Mouse (Mus musculus) bone marrow, adult 2 months (tissue): ENCODE measurements around the gene Syngr1. TPM values are rescaled to one million over a fixed set of nuclear protein-coding genes. Genes with fewer than 3 reads are reported as not detected.

ENCODE experiments used
- H3K27ac ChIP-seq: fragments of 200-500 bp; 2 replicates; pipeline ENCODE4 v1.5.1; 2012; ENCODE audit warnings: low read depth, mild to moderate bottlenecking, control low read depth, inconsistent platforms, low read length; ENCODE audit not compliant: control insufficient read depth, poor library complexity, insufficient read depth
- H3K4me1 ChIP-seq: fragments of 200-500 bp; 2 replicates; pipeline ENCODE4 v1.6.1; 2011; ENCODE audit warnings: low read length; ENCODE audit not compliant: control insufficient read depth, insufficient read depth
- H3K4me3 ChIP-seq: fragments of 200-500 bp; replicated peaks from 2 replicates; pipeline ENCODE3; 2011; ENCODE audit warnings: mild to moderate bottlenecking, low read depth, low read length, control low read depth; ENCODE audit not compliant: control insufficient read depth
- CTCF ChIP-seq: fragments of 200-500 bp; IDR thresholded peaks from 2 replicates; pipeline ENCODE4 v1.5.1; 2011; ENCODE audit warnings: low read length, control low read depth; ENCODE audit not compliant: control insufficient read depth, insufficient read depth
- POLR2A ChIP-seq: fragments of 200-500 bp; IDR thresholded peaks from 2 replicates; pipeline ENCODE4 v1.6.1; 2011; ENCODE audit warnings: low read depth, mild to moderate bottlenecking, control low read depth, low read length, borderline replicate concordance; ENCODE audit not compliant: control insufficient read depth
- whole genome bisulfite sequencing: fragments of 180-500 bp; shearing (Covaris S2); methylation state at CpG from one replicate; pipeline ENCODE4 v1.1.7; 2018; 5-methylcytosine and 5-hydroxymethylcytosine counted together
- polyA plus RNA-seq: library from polyadenylated mRNA; stranded (reverse); fragments of >200 nt; gene quantifications from 2 replicates; pipeline ENCODE4 v1.2.4, GENCODE M21; 2011; ENCODE audit warnings: low replicate concordance; ENCODE audit not compliant: missing spikeins, insufficient read depth, insufficient read length

Syngr1 gene
- polyA plus RNA-seq, 1 experiment, result 13.4 TPM

- H3K4me1 ChIP-seq, result no peaks in the 10 kb centered on the region; the same call in 1 of the 2 replicates
- no peak overlapping the region for H3K27ac ChIP-seq
- WGBS, result 31% methylated on average over 9 of the region's 9 CpGs
- TF ChIP-seq CTCF (no peak), POLR2A (no peak)
- no peak overlapping the region for H3K4me3 ChIP-seq
These were observed 39.4 kb upstream of the Syngr1 start for GRCm38 (mm10) chr15:80051782-80052181.

GRCm38 (mm10) chr15:80053381-80054033, 37.6 kb upstream of the Syngr1 start:
- 71% methylated on average over 8 of the region's 8 CpGs for WGBS
- Histone ChIP-seq H3K4me3 (no peak overlapping the region), H3K27ac (no peak overlapping the region), H3K4me1 (no peaks in the 10 kb centered on the region; the same call in 1 of the 2 replicates)
- TF ChIP-seq POLR2A (no peak), CTCF (no peak)

- no peaks in the 10 kb centered on the region; the same call in 1 of the 2 replicates for H3K4me1 ChIP-seq
- no peak overlapping the region for H3K27ac ChIP-seq
- WGBS, result 71% methylated on average over 7 of the region's 7 CpGs
- H3K4me3 ChIP-seq, result no peak overlapping the region
- no peak for TF ChIP-seq CTCF
- no peak for TF ChIP-seq POLR2A
These were observed 37.0 kb upstream of the Syngr1 start for GRCm38 (mm10) chr15:80054034-80054710.

- TF ChIP-seq CTCF (no peak), POLR2A (no peak)
- Histone ChIP-seq H3K4me1 (no peaks in the 10 kb centered on the region; the same call in 1 of the 2 replicates), H3K4me3 (no peak overlapping the region), H3K27ac (no peak overlapping the region)
- 77% methylated on average over 7 of the region's 7 CpGs for WGBS
These were observed 33.0 kb upstream of the Syngr1 start for GRCm38 (mm10) chr15:80058151-80058550.

GRCm38 (mm10) chr15:80059606-80060005, 31.5 kb upstream of the Syngr1 start:
- TF ChIP-seq POLR2A, result no peak
- TF ChIP-seq CTCF, result no peak
- Histone ChIP-seq H3K4me1 (no peaks in the 10 kb centered on the region), H3K4me3 (no peak overlapping the region), H3K27ac (no peak overlapping the region)
- WGBS, result 87% methylated on average over 7 of the region's 7 CpGs

GRCm38 (mm10) chr15:80060356-80061070, 30.6 kb upstream of the Syngr1 start:
- Histone ChIP-seq H3K4me1 (no peaks in the 10 kb centered on the region), H3K4me3 (no peak overlapping the region), H3K27ac (no peak overlapping the region)
- TF ChIP-seq POLR2A, result no peak
- TF ChIP-seq CTCF, result no peak
- 85% methylated on average over 8 of the region's 8 CpGs for WGBS

GRCm38 (mm10) chr15:80061071-80061550, 30.0 kb upstream of the Syngr1 start:
- 88% methylated on average over 4 of the region's 4 CpGs for WGBS
- no peaks in the 10 kb centered on the region for H3K4me1 ChIP-seq
- TF ChIP-seq CTCF, result no peak
- TF ChIP-seq POLR2A, result no peak
- H3K4me3 ChIP-seq, result no peak overlapping the region
- H3K27ac ChIP-seq, result no peak overlapping the region

GRCm38 (mm10) chr15:80062339-80062738, 28.8 kb upstream of the Syngr1 start:
- Histone ChIP-seq H3K4me3 (no peak overlapping the region), H3K27ac (no peak overlapping the region), H3K4me1 (no peaks in the 10 kb centered on the region)
- 75% methylated on average over 7 of the region's 9 CpGs for WGBS
- TF ChIP-seq CTCF (no peak), POLR2A (no peak)
